Mouse (Mus musculus) retina, postnatal 7 days (tissue): ENCODE results near the gene Tnrc6c.

Source experiments
- DNase-seq: peaks from one replicate; pipeline ENCODE4 v3.0.0-alpha.2; 2012; ENCODE audit warnings: low read depth, low spot score

Tnrc6c gene

GRCm38 (mm10) chr11:117638386-117638785 is 15.7 kb upstream of the Tnrc6c start:
- DNase-seq = no peak

- no peak for DNase-seq
Observed at GRCm38 (mm10) chr11:117638809-117639208, 15.3 kb upstream of the Tnrc6c start.

GRCm38 (mm10) chr11:117639331-117639970 is 14.6 kb upstream of the Tnrc6c start:
- no peak for DNase-seq

- DNase-seq = no peak
Observed at GRCm38 (mm10) chr11:117642181-117642580, 11.9 kb upstream of the Tnrc6c start.

GRCm38 (mm10) chr11:117643240-117643639 is 10.8 kb upstream of the Tnrc6c start:
- DNase-seq = no peak

- no peak for DNase-seq
Observed at GRCm38 (mm10) chr11:117646786-117647185, 7.3 kb upstream of the Tnrc6c start.

- DNase-seq = no peak
Observed at GRCm38 (mm10) chr11:117648005-117648404, 6.1 kb upstream of the Tnrc6c start.

- no peak for DNase-seq
Observed at GRCm38 (mm10) chr11:117650721-117651644, 3.1 kb upstream of the Tnrc6c start.

GRCm38 (mm10) chr11:117652907-117653306 is 1.2 kb upstream of the Tnrc6c start:
- no peak for DNase-seq

- peak; percentile 99 for DNase-seq
Observed at GRCm38 (mm10) chr11:117654380-117654924, 363 bp downstream of the Tnrc6c start.

GRCm38 (mm10) chr11:117654934-117655291 is 824 bp downstream of the Tnrc6c start:
- DNase-seq = no peak

GRCm38 (mm10) chr11:117655292-117656076 is 1.4 kb downstream of the Tnrc6c start:
- DNase-seq = no peak

- DNase-seq = no peak
Observed at GRCm38 (mm10) chr11:117656077-117656401, 1.9 kb downstream of the Tnrc6c start.

- no peak for DNase-seq
Observed at GRCm38 (mm10) chr11:117658974-117659373, 4.9 kb downstream of the Tnrc6c start.

GRCm38 (mm10) chr11:117663036-117663809 is 9.1 kb downstream of the Tnrc6c start:
- DNase-seq = no peak

GRCm38 (mm10) chr11:117663810-117664139 is 9.7 kb downstream of the Tnrc6c start:
- DNase-seq = no peak

GRCm38 (mm10) chr11:117665189-117665588 is 11.1 kb downstream of the Tnrc6c start:
- no peak for DNase-seq

- DNase-seq = no peak
Observed at GRCm38 (mm10) chr11:117666563-117666962, 12.5 kb downstream of the Tnrc6c start.

GRCm38 (mm10) chr11:117667152-117667551 is 13.1 kb downstream of the Tnrc6c start:
- DNase-seq = no peak

- no peak for DNase-seq
Observed at GRCm38 (mm10) chr11:117667825-117668224, 13.7 kb downstream of the Tnrc6c start.

- DNase-seq = no peak
Observed at GRCm38 (mm10) chr11:117671626-117672025, 17.5 kb downstream of the Tnrc6c start.
